Mouse (Mus musculus) macrophage (primary cell): Measurements from ENCODE around the gene Slc25a14. TPM values are rescaled to one million over a fixed set of nuclear protein-coding genes. Genes with fewer than 3 reads are reported as not detected.

Experiments used
- H3K27ac ChIP-seq: fragments of 350-480 bp; formaldehyde crosslinking; 2 replicates; pipeline ENCODE4 v1.9.0; 2021
- H3K36me3 ChIP-seq: fragments of 350-480 bp; formaldehyde crosslinking; 2 replicates; pipeline ENCODE4 v1.9.0; 2021; ENCODE audit errors: inconsistent target
- H3K4me3 ChIP-seq: fragments of 350-480 bp; formaldehyde crosslinking; 2 replicates; pipeline ENCODE4 v1.9.0; 2021; ENCODE audit errors: inconsistent target
- H3K79me2 ChIP-seq: fragments of 350-480 bp; formaldehyde crosslinking; 2 replicates; pipeline ENCODE4 v1.9.0; 2021; ENCODE audit errors: inconsistent target
- WGBS: methylation state at CpG from one replicate; pipeline ENCODE4 v1.1.7; 2026; ENCODE audit warnings: inconsistent platforms; ENCODE audit not compliant: missing documents; 5-methylcytosine and 5-hydroxymethylcytosine counted together
- polyA plus RNA-seq: library from polyadenylated mRNA; stranded (reverse); fragments of 250-400 nt; gene quantifications from 3 replicates; pipeline ENCODE4 v1.2.4, GENCODE M21; 2018; ENCODE audit warnings: inconsistent platforms

The Slc25a14 gene
- polyA plus RNA-seq, 1 experiment from 2014 or later, result 4.4 TPM

DNA sequence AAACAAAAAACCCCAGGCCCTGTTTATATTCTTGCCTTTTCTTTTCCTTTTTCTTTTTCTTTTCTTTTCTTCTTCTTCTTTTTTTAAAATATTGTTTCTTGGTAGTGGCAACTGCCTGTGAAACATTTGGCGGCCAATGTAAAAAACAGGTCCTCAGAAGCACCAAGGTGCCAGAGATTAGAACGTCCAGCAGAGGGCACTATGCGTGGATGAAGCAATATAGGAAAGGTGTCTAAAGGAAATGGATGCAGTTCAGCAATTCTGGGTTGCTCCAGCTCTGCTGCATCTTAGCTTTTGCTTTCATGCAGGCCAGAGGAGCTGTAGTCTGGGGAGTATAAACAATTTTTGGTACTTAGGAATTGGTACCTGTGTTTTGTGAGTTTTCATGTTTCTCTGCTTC lies 60.2 kb downstream of the Slc25a14 start:
- Histone ChIP-seq H3K4me3 (no peak overlapping the region), H3K79me2 (no peaks in the 10 kb centered on the region), H3K27ac (no peak overlapping the region), H3K36me3 (no peaks in the 10 kb centered on the region)
- WGBS, result 9% methylated on average over 3 of the region's 3 CpGs

DNA sequence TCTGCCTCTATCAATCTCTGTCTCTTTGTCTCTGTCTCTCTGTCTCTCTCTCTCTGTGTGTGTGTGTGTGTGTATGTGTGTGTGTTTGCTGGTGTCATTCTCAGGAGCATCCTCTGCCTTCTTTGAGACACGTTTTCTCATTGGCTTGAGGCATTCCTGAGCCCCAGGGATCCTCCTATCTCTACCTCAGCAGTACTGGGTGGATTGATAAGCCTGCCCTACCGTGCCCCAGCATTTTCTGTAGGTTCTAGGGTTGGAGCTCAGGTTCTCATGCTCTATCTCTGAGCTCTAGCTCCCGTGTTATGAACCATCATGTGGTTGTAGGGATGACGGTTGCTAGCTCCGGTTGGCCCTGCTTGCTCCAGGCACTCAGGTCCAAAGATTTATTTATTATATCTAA lies 60.6 kb downstream of the Slc25a14 start:
- no peaks in the 10 kb centered on the region for H3K36me3 ChIP-seq
- H3K4me3 ChIP-seq, result no peak overlapping the region
- H3K27ac ChIP-seq, result no peak overlapping the region
- WGBS, result 84% methylated on average over 4 of the region's 5 CpGs
- H3K79me2 ChIP-seq, result no peaks in the 10 kb centered on the region

DNA sequence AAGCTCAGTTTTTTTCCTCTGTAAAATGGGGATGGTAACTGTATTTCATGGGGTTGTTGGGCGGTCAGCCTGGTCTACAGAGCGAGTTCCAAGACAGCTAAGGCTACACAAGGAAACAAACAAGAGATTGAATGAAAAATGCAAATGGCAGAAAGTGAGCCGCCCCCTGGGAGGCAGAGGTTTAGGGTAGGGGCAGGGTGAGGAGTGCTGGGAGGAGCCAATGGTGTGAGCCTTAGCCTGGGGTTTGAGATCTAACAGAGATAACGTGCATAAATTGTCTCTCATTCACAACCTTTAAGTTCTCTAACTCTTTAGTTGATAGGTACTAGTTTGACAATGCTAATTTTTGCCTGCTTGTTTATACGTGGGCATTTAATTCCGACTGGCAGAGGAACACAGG lies 71.2 kb downstream of the Slc25a14 start:
- Histone ChIP-seq H3K27ac (no peak overlapping the region), H3K4me3 (peak overlapping the region; percentile 46; the same call in 1 of the 2 replicates), H3K36me3 (no peaks in the 10 kb centered on the region; the same call in 1 of the 2 replicates), H3K79me2 (peaks cover 8% of the 10 kb centered on the region; the same call in 1 of the 2 replicates)
- WGBS, result 21% methylated on average over 6 of the region's 6 CpGs

DNA sequence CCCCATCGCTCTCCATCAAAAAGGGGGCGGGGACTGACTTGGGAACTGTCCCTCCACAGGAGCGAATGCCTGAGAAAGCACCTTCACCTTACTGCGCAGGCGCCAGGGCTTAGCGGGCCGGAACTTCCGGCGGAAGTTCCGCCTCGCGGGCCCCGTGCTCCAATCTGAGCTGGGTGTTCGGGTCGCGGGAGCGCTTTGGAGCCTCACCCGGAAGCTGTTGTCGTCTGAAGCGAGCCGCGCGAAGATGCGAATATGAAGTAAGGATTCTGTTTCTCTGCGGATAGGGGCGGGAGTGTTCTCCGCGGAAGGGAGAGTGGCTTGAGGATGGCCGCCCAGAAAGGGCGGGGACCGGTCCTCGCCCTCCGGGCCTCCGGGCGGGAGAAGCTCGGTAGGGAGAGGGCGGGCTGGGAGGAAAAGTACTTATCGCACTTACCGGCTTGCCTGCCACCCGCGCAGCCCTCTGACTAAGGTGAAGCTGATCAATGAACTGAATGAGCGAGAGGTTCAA lies 71.7 kb downstream of the Slc25a14 start, which contains the start of gene Rbmx2:
Gene Rbmx2, plus strand, starts transcription at position 141 of the 508 bp plus-strand sequence.
- peaks cover 8% of the 10 kb centered on the region; the same call in 1 of the 2 replicates for H3K79me2 ChIP-seq
- no peak within 1 kb of the TSS for H3K27ac ChIP-seq
- 27% methylated on average over 7 of the region's 42 CpGs for WGBS
- H3K4me3 ChIP-seq, result peak within 1 kb of the TSS; percentile 46
- no peaks in the 10 kb centered on the region; the same call in 1 of the 2 replicates for H3K36me3 ChIP-seq

DNA sequence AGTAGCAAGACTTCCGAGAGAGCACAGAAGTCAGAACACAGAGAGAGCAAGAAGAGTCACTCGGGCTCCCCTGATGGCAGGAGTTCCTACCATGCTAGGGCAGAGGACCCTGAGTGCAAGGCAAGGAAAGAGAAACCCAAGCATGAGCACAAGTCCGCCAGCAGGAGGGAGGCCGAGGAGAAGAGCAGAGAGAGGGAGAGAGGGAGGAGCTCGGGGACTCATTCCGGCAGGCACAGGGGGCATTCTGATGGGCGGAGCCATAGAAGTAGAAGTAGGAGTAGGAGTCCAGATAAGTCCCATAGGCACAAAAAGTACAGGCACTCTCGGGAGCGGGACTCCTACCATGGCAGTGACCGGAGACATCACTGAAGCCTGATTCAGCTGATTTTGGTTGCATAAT lies 86.5 kb downstream of the Slc25a14 start:
- Histone ChIP-seq H3K4me3 (no peak overlapping the region), H3K79me2 (no peaks in the 10 kb centered on the region), H3K36me3 (no peaks in the 10 kb centered on the region), H3K27ac (no peak overlapping the region)
- WGBS, result 95% methylated on average over 9 of the region's 10 CpGs

Other genes starting within 250 kb of the Slc25a14 start
- gene Elf4, start 160.3 kb upstream of the Slc25a14 start, polyA plus RNA-seq, result 29.9 to 41.0 TPM (median 37.3 TPM) in 3 replicates
- 31.7 to 34.7 TPM (median 33.8 TPM) in 3 replicates for gene Aifm1, start 109.8 kb upstream of the Slc25a14 start, polyA plus RNA-seq
- 0.85 to 1.0 TPM (median 1.0 TPM) in 3 replicates for gene Rab33a, start 104.1 kb upstream of the Slc25a14 start, polyA plus RNA-seq
- gene Zfp280c, start 28.9 kb upstream of the Slc25a14 start, polyA plus RNA-seq, result 4.5 to 6.3 TPM (median 5.4 TPM) in 3 replicates
- not detected in 3 replicates for gene Gpr119, start 51.1 kb downstream of the Slc25a14 start, polyA plus RNA-seq
- gene Rbmx2, start 71.6 kb downstream of the Slc25a14 start, polyA plus RNA-seq, result 3.2 to 8.2 TPM (median 6.5 TPM) in 3 replicates